Mouse (Mus musculus): ENCODE measurements around the gene Vpreb1. TPM values are rescaled to one million over a fixed set of nuclear protein-coding genes. Genes with fewer than 3 reads are reported as not detected.

Gene Vpreb1
- polyA plus RNA-seq, 1 experiment = 0.15 TPM

GRCm38 (mm10) chr16:16902329-16902728, 31.7 kb upstream of the Vpreb1 start:
- Histone ChIP-seq H3K27me3 (ENCODE audit: control insufficient read depth, insufficient read depth, low read length) (no peaks in the 10 kb centered on the region), H3K4me3 (ENCODE audit: control insufficient read depth, low read depth, low read length) (no peak overlapping the region), H3K4me1 (ENCODE audit: control insufficient read depth, insufficient read depth, low read length) (no peaks in the 10 kb centered on the region), H3K27ac (ENCODE audit: control insufficient read depth, insufficient read depth, low read depth, low read length) (no peak overlapping the region), H3K36me3 (ENCODE audit: control insufficient read depth, insufficient read depth, low read length) (no peaks in the 10 kb centered on the region)
- TF ChIP-seq POLR2A (IDR thresholded peaks at IDR 0.05; ENCODE audit: control insufficient read depth, low read depth, low read length) (no peak), CTCF (IDR thresholded peaks at IDR 0.05; ENCODE audit: control insufficient read depth, insufficient read depth, insufficient replicate concordance, low read depth, low read length) (no peak)

- H3K4me1 ChIP-seq (ENCODE audit: control insufficient read depth, insufficient read depth, low read length) = peaks cover 2% of the 10 kb centered on the region; the same call in 1 of the 2 replicates
- no peaks in the 10 kb centered on the region; the same call in 1 of the 2 replicates for H3K36me3 ChIP-seq (ENCODE audit: control insufficient read depth, insufficient read depth, low read length)
- peak overlapping the region; percentile 61 for H3K4me3 ChIP-seq (ENCODE audit: control insufficient read depth, low read depth, low read length)
- TF ChIP-seq POLR2A (IDR thresholded peaks at IDR 0.05; ENCODE audit: control insufficient read depth, low read depth, low read length) = no peak
- H3K27me3 ChIP-seq (ENCODE audit: control insufficient read depth, insufficient read depth, low read length) = no peaks in the 10 kb centered on the region
- H3K27ac ChIP-seq (ENCODE audit: control insufficient read depth, insufficient read depth, low read depth, low read length) = no peak overlapping the region; the same call in 1 of the 2 replicates
These were observed 26.5 kb upstream of the Vpreb1 start for GRCm38 (mm10) chr16:16897056-16897584.

GRCm38 (mm10) chr16:16896382-16897055, 25.9 kb upstream of the Vpreb1 start, which contains the start of gene Ppm1f:
Gene Ppm1f, plus strand, starts transcription at chr16:16896469.
- Histone ChIP-seq H3K27me3 (ENCODE audit: control insufficient read depth, insufficient read depth, low read length) (no peaks in the 10 kb centered on the region), H3K36me3 (ENCODE audit: control insufficient read depth, insufficient read depth, low read length) (no peaks in the 10 kb centered on the region; the same call in 1 of the 2 replicates), H3K4me1 (ENCODE audit: control insufficient read depth, insufficient read depth, low read length) (peaks cover 2% of the 10 kb centered on the region; the same call in 1 of the 2 replicates), H3K27ac (ENCODE audit: control insufficient read depth, insufficient read depth, low read depth, low read length) (no peak within 1 kb of the TSS; the same call in 1 of the 2 replicates), H3K4me3 (ENCODE audit: control insufficient read depth, low read depth, low read length) (peak within 1 kb of the TSS; percentile 61)
- TF ChIP-seq CTCF (IDR thresholded peaks at IDR 0.05; ENCODE audit: control insufficient read depth, insufficient read depth, insufficient replicate concordance, low read depth, low read length) (peak; percentile 86; the same call in 1 of the 2 replicates), POLR2A (IDR thresholded peaks at IDR 0.05; ENCODE audit: control insufficient read depth, low read depth, low read length) (peak; percentile 52)

GRCm38 (mm10) chr16:16896015-16896381, 25.4 kb upstream of the Vpreb1 start:
- H3K4me1 ChIP-seq (ENCODE audit: control insufficient read depth, insufficient read depth, low read length) = peaks cover 2% of the 10 kb centered on the region; the same call in 1 of the 2 replicates
- no peaks in the 10 kb centered on the region for H3K27me3 ChIP-seq (ENCODE audit: control insufficient read depth, insufficient read depth, low read length)
- peak overlapping the region; percentile 61 for H3K4me3 ChIP-seq (ENCODE audit: control insufficient read depth, low read depth, low read length)
- TF ChIP-seq CTCF (IDR thresholded peaks at IDR 0.05; ENCODE audit: control insufficient read depth, insufficient read depth, insufficient replicate concordance, low read depth, low read length) (no peak), POLR2A (IDR thresholded peaks at IDR 0.05; ENCODE audit: control insufficient read depth, low read depth, low read length) (no peak)
- no peaks in the 10 kb centered on the region; the same call in 1 of the 2 replicates for H3K36me3 ChIP-seq (ENCODE audit: control insufficient read depth, insufficient read depth, low read length)
- H3K27ac ChIP-seq (ENCODE audit: control insufficient read depth, insufficient read depth, low read depth, low read length) = no peak overlapping the region

- peaks cover 2% of the 10 kb centered on the region for H3K36me3 ChIP-seq (ENCODE audit: control insufficient read depth, insufficient read depth, low read length)
These were observed 21.7 kb upstream of the Vpreb1 start for GRCm38 (mm10) chr16:16892366-16892765.

GRCm38 (mm10) chr16:16888341-16888740, 17.7 kb upstream of the Vpreb1 start:
- TF ChIP-seq POLR2A (IDR thresholded peaks at IDR 0.05; ENCODE audit: control insufficient read depth, low read depth, low read length) = no peak
- TF ChIP-seq CTCF (IDR thresholded peaks at IDR 0.05; ENCODE audit: control insufficient read depth, insufficient read depth, insufficient replicate concordance, low read depth, low read length) = no peak
- no peaks in the 10 kb centered on the region; the same call in 1 of the 2 replicates for H3K4me1 ChIP-seq (ENCODE audit: control insufficient read depth, insufficient read depth, low read length)
- H3K27ac ChIP-seq (ENCODE audit: control insufficient read depth, insufficient read depth, low read depth, low read length) = no peak overlapping the region
- H3K27me3 ChIP-seq (ENCODE audit: control insufficient read depth, insufficient read depth, low read length) = no peaks in the 10 kb centered on the region
- H3K36me3 ChIP-seq (ENCODE audit: control insufficient read depth, insufficient read depth, low read length) = peaks cover 3% of the 10 kb centered on the region
- H3K4me3 ChIP-seq (ENCODE audit: control insufficient read depth, low read depth, low read length) = no peak overlapping the region

More at GRCm38 (mm10) chr16:16892366-16892765, 21.7 kb upstream of the Vpreb1 start:
- Histone ChIP-seq H3K27ac (ENCODE audit: control insufficient read depth, insufficient read depth, low read depth, low read length) (no peak overlapping the region), H3K4me3 (ENCODE audit: control insufficient read depth, low read depth, low read length) (no peak overlapping the region), H3K27me3 (ENCODE audit: control insufficient read depth, insufficient read depth, low read length) (no peaks in the 10 kb centered on the region), H3K4me1 (ENCODE audit: control insufficient read depth, insufficient read depth, low read length) (peaks cover 2% of the 10 kb centered on the region; the same call in 1 of the 2 replicates)
- TF ChIP-seq CTCF (IDR thresholded peaks at IDR 0.05; ENCODE audit: control insufficient read depth, insufficient read depth, insufficient replicate concordance, low read depth, low read length) (no peak), POLR2A (IDR thresholded peaks at IDR 0.05; ENCODE audit: control insufficient read depth, low read depth, low read length) (no peak)

- no peak for TF ChIP-seq CTCF (IDR thresholded peaks at IDR 0.05; ENCODE audit: control insufficient read depth, insufficient read depth, insufficient replicate concordance, low read depth, low read length)
- no peak for TF ChIP-seq POLR2A (IDR thresholded peaks at IDR 0.05; ENCODE audit: control insufficient read depth, low read depth, low read length)
- peaks cover 1% of the 10 kb centered on the region for H3K36me3 ChIP-seq (ENCODE audit: control insufficient read depth, insufficient read depth, low read length)
These were observed 8.4 kb upstream of the Vpreb1 start for GRCm38 (mm10) chr16:16879025-16879424.

More at GRCm38 (mm10) chr16:16879025-16879424, 8.4 kb upstream of the Vpreb1 start:
- no peak overlapping the region for H3K27ac ChIP-seq (ENCODE audit: control insufficient read depth, insufficient read depth, low read depth, low read length)
- H3K27me3 ChIP-seq (ENCODE audit: control insufficient read depth, insufficient read depth, low read length) = no peaks in the 10 kb centered on the region
- no peaks in the 10 kb centered on the region for H3K4me1 ChIP-seq (ENCODE audit: control insufficient read depth, insufficient read depth, low read length)
- H3K4me3 ChIP-seq (ENCODE audit: control insufficient read depth, low read depth, low read length) = no peak overlapping the region
